Comparison of ENCODE assay signal across 24 mouse cellular contexts in the genomic region with DNA sequence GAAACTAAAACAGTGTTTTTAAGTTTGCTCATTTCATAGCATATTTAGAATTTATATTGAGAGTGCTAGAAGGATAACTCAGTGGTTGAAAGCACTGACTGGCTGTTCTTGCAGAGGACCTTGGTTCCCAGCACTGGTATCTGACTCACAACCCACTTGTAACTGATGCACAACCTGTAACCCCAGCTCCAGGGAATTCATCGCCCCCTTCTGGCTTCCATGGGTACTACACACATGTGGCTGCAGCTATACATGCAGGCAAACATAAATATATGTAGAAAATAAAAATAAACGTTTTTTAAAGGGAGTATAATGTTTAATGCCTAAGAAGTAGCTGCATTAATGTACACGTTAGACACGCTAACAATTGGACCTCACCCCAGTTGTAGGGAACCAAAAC. TPM values are rescaled to one million over a fixed set of nuclear protein-coding genes. Genes with fewer than 3 reads are reported as not detected.
DNase-seq lines count a peak whose midpoint lies in the region; ATAC-seq and TF ChIP-seq lines count a peak whose summit lies in the region.
"Had no signal": no experiment of that assay in that cellular context is flagged by ENCODE, and none has a peak within 500 bp of the region (broad histone marks: within the 10 kb centered on the region; RNA-seq: fewer than 3 reads in every experiment).

No protein-coding gene starts in this region.

- no peak overlapping the region for H3K27ac ChIP-seq in forebrain, postnatal 0 days (ENCODE audit: low read depth, low read length)
- no peak overlapping the region for H3K27ac ChIP-seq in forebrain, embryonic 13.5 days
- no peak overlapping the region for H3K27ac ChIP-seq in layer of hippocampus, adult 2 months
- no peak overlapping the region for H3K27ac ChIP-seq in stomach, postnatal 0 days (replicated peaks)
- H3K27ac ChIP-seq: embryonic facial prominence, embryonic 10.5 days; liver, embryonic 12.5 days; neural tube, embryonic 12.5 days had no signal

- no peaks in the 10 kb centered on the region for H3K4me1 ChIP-seq in forebrain, postnatal 0 days (ENCODE audit: insufficient read depth)
- H3K4me1 ChIP-seq in forebrain, embryonic 13.5 days = no peaks in the 10 kb centered on the region
- no peaks in the 10 kb centered on the region for H3K4me1 ChIP-seq in stomach, postnatal 0 days (replicated peaks; ENCODE audit: control insufficient read depth, insufficient read depth)
- H3K4me1 ChIP-seq: liver, embryonic 12.5 days; megakaryocyte, embryonic 14.5 days; neural tube, embryonic 12.5 days had no signal

- no peak overlapping the region for H3K9ac ChIP-seq in forebrain, postnatal 0 days
- H3K9ac ChIP-seq in forebrain, embryonic 13.5 days = no peak overlapping the region
- H3K9ac ChIP-seq in stomach, postnatal 0 days (ENCODE audit: low read length) = no peak overlapping the region
- H3K9ac ChIP-seq: liver, embryonic 12.5 days; neural tube, embryonic 12.5 days had no signal

- TF ChIP-seq CTCF in forebrain, postnatal 0 days (IDR thresholded peaks at IDR 0.05; ENCODE audit: low read depth) = peak; percentile 32
- peak; percentile 58 for TF ChIP-seq CTCF in layer of hippocampus, adult 2 months (conservative IDR thresholded peaks at IDR 0.05)
- peak; percentile 40 for TF ChIP-seq CTCF in stomach, postnatal 0 days (IDR thresholded peaks at IDR 0.05; ENCODE audit: low read depth)

- 73% methylated on average over 4 of the region's 4 CpGs for WGBS in forebrain, postnatal 0 days
- 73% methylated on average over 4 of the region's 4 CpGs for WGBS in forebrain, embryonic 13.5 days
- 66% methylated on average over 4 of the region's 4 CpGs for WGBS in stomach, postnatal 0 days

- H3K4me2 ChIP-seq in forebrain, postnatal 0 days (ENCODE audit: low read depth) = no peak overlapping the region
- H3K4me2 ChIP-seq in forebrain, embryonic 13.5 days = no peak overlapping the region
- no peak overlapping the region for H3K4me2 ChIP-seq in stomach, postnatal 0 days (replicated peaks; ENCODE audit: low read depth)
- H3K4me2 ChIP-seq: liver, embryonic 12.5 days; neural tube, embryonic 12.5 days had no signal

- DNase-seq in forebrain, postnatal 0 days = no peak
- DNase-seq in layer of hippocampus, adult 2 months (ENCODE audit: low spot score in 2 of 2) = no peak
- no peak for DNase-seq in layer of hippocampus, adult 18-20 months (ENCODE audit: low spot score in 2 of 2)
- peak; percentile 14 for DNase-seq in thymus, postnatal 4 days
- no peak for DNase-seq in thymus, postnatal 0 days (ENCODE audit: low spot score)
- DNase-seq in stomach, postnatal 0 days (ENCODE audit: low spot score) = no peak
- no peak for DNase-seq in right cerebral cortex, postnatal 14 days
- DNase-seq: adrenal gland, adult 2 months; cerebellum, adult 2 months; heart, adult 18-20 months; kidney, adult 2 months; layer of hippocampus, postnatal 36 days; left cerebral cortex, postnatal 4 days; lung, postnatal 10 days; right cerebral cortex, postnatal 25 days; thymus, adult 18-20 months had no signal

- H3K9me3 ChIP-seq in forebrain, postnatal 0 days (ENCODE audit: low read length) = no peaks in the 10 kb centered on the region
- H3K9me3 ChIP-seq in forebrain, embryonic 13.5 days (replicated peaks) = no peaks in the 10 kb centered on the region
- H3K9me3 ChIP-seq in stomach, postnatal 0 days (ENCODE audit: control insufficient read depth, low read length) = no peaks in the 10 kb centered on the region
- H3K9me3 ChIP-seq: embryonic facial prominence, embryonic 10.5 days; liver, embryonic 12.5 days; neural tube, embryonic 12.5 days had no signal

- H3K4me3 ChIP-seq in forebrain, postnatal 0 days (ENCODE audit: low read depth, low read length) = no peak overlapping the region
- no peak overlapping the region for H3K4me3 ChIP-seq in forebrain, embryonic 13.5 days
- no peak overlapping the region for H3K4me3 ChIP-seq in layer of hippocampus, adult 2 months
- H3K4me3 ChIP-seq in stomach, postnatal 0 days (ENCODE audit: low read depth, low read length) = no peak overlapping the region
- H3K4me3 ChIP-seq: embryonic facial prominence, embryonic 10.5 days; liver, embryonic 12.5 days; neural tube, embryonic 12.5 days had no signal

- no peaks in the 10 kb centered on the region for H3K27me3 ChIP-seq in forebrain, postnatal 0 days (ENCODE audit: insufficient read depth, low read length)
- H3K27me3 ChIP-seq in forebrain, embryonic 13.5 days = no peaks in the 10 kb centered on the region
- H3K27me3 ChIP-seq in stomach, postnatal 0 days (ENCODE audit: control insufficient read depth, insufficient read depth, low read length) = no peaks in the 10 kb centered on the region
- H3K27me3 ChIP-seq: liver, embryonic 12.5 days; megakaryocyte, embryonic 14.5 days; neural tube, embryonic 12.5 days had no signal

- no peaks in the 10 kb centered on the region for H3K36me3 ChIP-seq in forebrain, postnatal 0 days (ENCODE audit: insufficient read depth)
- no peaks in the 10 kb centered on the region for H3K36me3 ChIP-seq in forebrain, embryonic 13.5 days (ENCODE audit: poor library complexity, severe bottlenecking)
- no peaks in the 10 kb centered on the region for H3K36me3 ChIP-seq in stomach, postnatal 0 days (ENCODE audit: control insufficient read depth, insufficient read depth, low read length)
- H3K36me3 ChIP-seq: embryonic facial prominence, embryonic 10.5 days; liver, embryonic 12.5 days; neural tube, embryonic 12.5 days had no signal

- ATAC-seq in forebrain, postnatal 0 days = no peak
- no peak for ATAC-seq in forebrain, embryonic 13.5 days
- ATAC-seq in stomach, postnatal 0 days (ENCODE audit: low FRiP score, low TSS enrichment) = no peak
- ATAC-seq: forebrain, embryonic 14.5 days; hindbrain, embryonic 16.5 days; liver, embryonic 12.5 days had no signal

- no peak for TF ChIP-seq EP300 in stomach, postnatal 0 days (optimal IDR thresholded peaks at IDR 0.05)

RNA-seq across cellular contexts. Expression of a gene that starts 53.6 kb away (rescaled TPM):
- total RNA-seq in forebrain, postnatal 0 days (2014; rRNA removed) = 2.2 and 3.1 TPM in 2 replicates
- polyA plus RNA-seq in forebrain, postnatal 0 days (2015; fragmentation: Nextera tagmentation; extraction: Ambion mirVana) = 4.3 and 5.6 TPM in 2 replicates
- 2.7 and 4.9 TPM in 2 replicates for polyA plus RNA-seq in forebrain, embryonic 13.5 days (2015; fragmentation: Nextera tagmentation; extraction: Ambion mirVana)
- total RNA-seq in layer of hippocampus, adult 2 months (2021) = 1 to 10 TPM; 2.4 to 2.5 TPM
- 1 to 10 TPM; 1.6 to 1.7 TPM for total RNA-seq in layer of hippocampus, adult 18-20 months (2021)
- polyA plus RNA-seq in thymus, postnatal 0 days (2015; fragmentation: Nextera tagmentation; extraction: Ambion mirVana) = 0.21 and 0.35 TPM in 2 replicates
- polyA plus RNA-seq in stomach, postnatal 0 days (2015; fragmentation: Nextera tagmentation; extraction: Ambion mirVana) = 0.32 and 0.67 TPM in 2 replicates
- total RNA-seq: heart, adult 18-20 months; monocyte, adult 5-6 weeks had no signal
- polyA plus RNA-seq: adrenal gland, adult 2 months; kidney, adult 2 months had no signal
